Mouse (Mus musculus) frontal cortex, postnatal 14 days (tissue): ENCODE measurements at regions not wholly inside any gene's neighbourhood (a gene's known extent, or its start where the extent isn't known, plus 50 kb on each side); places are given as distances from the start of the nearest gene placed in this dataset.

Experiments
- DNase-seq, 2 experiments: peaks; one replicate each; pipeline ENCODE4 v3.0.0; 2022; ENCODE audit warnings: low spot score in 2 of 2

GRCm38 (mm10) chrX:167098914-167099313 lies 110.2 kb downstream of the Tmsb4x start:
- no peak for DNase-seq

- no peak for DNase-seq
These were observed 117.3 kb downstream of the Tmsb4x start for GRCm38 (mm10) chrX:167091841-167092240.

GRCm38 (mm10) chrX:167088930-167089329 lies 120.2 kb downstream of the Tmsb4x start:
- DNase-seq, result no peak

GRCm38 (mm10) chrX:167088438-167088837 lies 120.7 kb downstream of the Tmsb4x start:
- DNase-seq, result no peak

- DNase-seq, result no peak
These were observed 128.3 kb downstream of the Tmsb4x start for GRCm38 (mm10) chrX:167080821-167081220.

- DNase-seq, result no peak
These were observed 140.0 kb downstream of the Tmsb4x start for GRCm38 (mm10) chrX:167069075-167069474.

GRCm38 (mm10) chrX:167067918-167068317 lies 141.2 kb downstream of the Tmsb4x start:
- no peak for DNase-seq

GRCm38 (mm10) chrX:167063881-167064280 lies 145.2 kb downstream of the Tmsb4x start:
- peak in 1 of 2 experiments; percentile 4 for DNase-seq

GRCm38 (mm10) chrX:167052456-167052855 lies 156.7 kb downstream of the Tmsb4x start:
- DNase-seq, result no peak

GRCm38 (mm10) chrX:167050066-167050465 lies 159.0 kb downstream of the Tmsb4x start:
- no peak for DNase-seq

- DNase-seq, result no peak
These were observed 159.7 kb downstream of the Tmsb4x start for GRCm38 (mm10) chrX:167049191-167049968.

- no peak for DNase-seq
These were observed 171.1 kb downstream of the Tmsb4x start for GRCm38 (mm10) chrX:167037971-167038370.

GRCm38 (mm10) chrX:167036355-167036754 lies 172.8 kb downstream of the Tmsb4x start:
- DNase-seq, result no peak

GRCm38 (mm10) chrX:167035639-167036038 lies 173.5 kb downstream of the Tmsb4x start:
- no peak for DNase-seq

- no peak for DNase-seq
These were observed 176.0 kb downstream of the Tmsb4x start for GRCm38 (mm10) chrX:167033091-167033490.

GRCm38 (mm10) chrX:167032586-167032985 lies 176.5 kb downstream of the Tmsb4x start:
- no peak for DNase-seq

- no peak for DNase-seq
These were observed 177.6 kb downstream of the Tmsb4x start for GRCm38 (mm10) chrX:167031543-167031942.

- DNase-seq, result no peak
These were observed 193.5 kb downstream of the Tmsb4x start for GRCm38 (mm10) chrX:167015602-167016001.

GRCm38 (mm10) chrX:167014322-167014721 lies 194.8 kb downstream of the Tmsb4x start:
- no peak for DNase-seq

- no peak for DNase-seq
These were observed 196.2 kb downstream of the Tmsb4x start for GRCm38 (mm10) chrX:167012891-167013290.

GRCm38 (mm10) chrX:167011977-167012542 lies 197.1 kb downstream of the Tmsb4x start:
- DNase-seq, result no peak

- DNase-seq, result no peak
These were observed 213.3 kb downstream of the Tmsb4x start for GRCm38 (mm10) chrX:166995855-166996254.

- DNase-seq, result no peak
These were observed 228.1 kb downstream of the Tmsb4x start for GRCm38 (mm10) chrX:166981003-166981402.
